Mouse (Mus musculus): ENCODE measurements around the gene Nfia.

DNA sequence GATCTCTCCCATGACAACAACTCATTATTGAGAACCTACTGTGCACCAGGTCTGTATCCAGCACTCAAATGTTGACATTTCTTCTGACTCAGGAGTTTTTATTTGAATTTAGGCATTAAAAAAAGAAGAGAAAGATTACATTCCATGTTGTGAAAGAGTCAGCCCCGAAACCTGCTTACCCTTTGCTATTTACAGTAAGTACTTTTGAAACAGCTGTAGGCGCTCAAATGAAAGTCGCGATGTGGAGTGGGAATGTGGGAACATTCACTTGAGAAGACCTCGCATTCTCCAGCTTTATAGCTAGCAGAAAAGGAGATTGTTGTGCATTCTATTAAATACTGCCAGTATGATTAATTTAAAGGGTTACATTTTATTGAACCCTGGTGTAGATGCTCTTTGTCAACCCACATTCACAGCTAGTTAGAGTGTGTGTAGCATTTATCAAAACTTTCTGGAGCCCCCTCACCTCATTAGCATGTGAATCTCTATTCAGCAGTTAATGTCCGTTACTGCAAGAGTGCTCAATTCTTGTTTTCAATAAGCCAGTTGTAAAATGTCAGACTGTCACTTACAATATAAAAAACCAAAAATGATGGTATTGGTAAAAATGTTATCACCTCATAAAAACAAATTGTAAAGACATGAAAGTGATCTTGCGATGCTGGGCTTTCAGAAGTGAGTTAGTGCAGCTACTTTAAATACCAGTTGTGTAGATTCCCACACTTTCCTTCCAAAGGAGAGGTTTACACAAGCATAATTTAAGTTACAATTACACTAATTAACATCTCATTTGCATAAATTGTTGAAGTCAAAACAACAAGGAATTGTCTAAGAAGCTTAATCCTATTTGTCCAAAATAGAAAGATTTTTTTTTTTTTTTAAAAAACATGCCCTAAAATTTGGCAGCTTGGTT lies 33.6 kb downstream of the Nfia start:
- TF ChIP-seq CTCF (IDR thresholded peaks at IDR 0.05; ENCODE audit: control insufficient read depth, insufficient read depth, insufficient replicate concordance, low read depth, low read length) (no peak), POLR2A (IDR thresholded peaks at IDR 0.05; ENCODE audit: control insufficient read depth, low read depth, low read length) (no peak)
